Mouse (Mus musculus): ENCODE measurements at regions not wholly inside any gene's neighbourhood (a gene's known extent, or its start where the extent isn't known, plus 50 kb on each side); places are given as distances from the start of the nearest gene placed in this dataset.

- 89% methylated on average over 7 of the region's 7 CpGs for WGBS
- Histone ChIP-seq H3K4me1 (ENCODE audit: control insufficient read depth, insufficient read depth, low read length) (no peaks in the 10 kb centered on the region), H3K9ac (ENCODE audit: low read depth, low read length, severe bottlenecking) (no peak overlapping the region), H3K27ac (replicated peaks; ENCODE audit: low read depth, low read length) (no peak overlapping the region), H3K27me3 (ENCODE audit: control insufficient read depth, insufficient read depth, low read length) (no peaks in the 10 kb centered on the region), H3K4me3 (replicated peaks; ENCODE audit: low read length) (no peak overlapping the region), H3K9me3 (ENCODE audit: control insufficient read depth, low read length) (no peaks in the 10 kb centered on the region), H3K36me3 (ENCODE audit: control insufficient read depth, insufficient read depth, low read length) (no peaks in the 10 kb centered on the region), H3K4me2 (replicated peaks; ENCODE audit: low read depth, low read length, severe bottlenecking) (no peak overlapping the region)
- ATAC-seq (ENCODE audit: low FRiP score, low read depth) (no peak), DNase-seq (ENCODE audit: low spot score) (no peak)
- no peak for TF ChIP-seq POLR2A (IDR thresholded peaks at IDR 0.05; ENCODE audit: borderline replicate concordance, extremely low read depth, insufficient read depth, insufficient read length)
Measured at GRCm38 (mm10) chr8:115626396-115627136, 81.0 kb downstream of the Maf start.

GRCm38 (mm10) chr8:115625072-115625471 lies 82.5 kb downstream of the Maf start:
- 80% methylated on average over 1 of the region's 1 CpGs for WGBS
- DNase-seq (ENCODE audit: low spot score) (no peak), ATAC-seq (ENCODE audit: low FRiP score, low read depth) (no peak)

GRCm38 (mm10) chr8:115618049-115618760 lies 89.4 kb downstream of the Maf start:
- Histone ChIP-seq H3K9ac (ENCODE audit: low read depth, low read length, severe bottlenecking) (no peak overlapping the region), H3K4me2 (replicated peaks; ENCODE audit: low read depth, low read length, severe bottlenecking) (no peak overlapping the region), H3K27ac (replicated peaks; ENCODE audit: low read depth, low read length) (no peak overlapping the region), H3K27me3 (ENCODE audit: control insufficient read depth, insufficient read depth, low read length) (no peaks in the 10 kb centered on the region), H3K4me3 (replicated peaks; ENCODE audit: low read length) (no peak overlapping the region), H3K36me3 (ENCODE audit: control insufficient read depth, insufficient read depth, low read length) (no peaks in the 10 kb centered on the region), H3K9me3 (ENCODE audit: control insufficient read depth, low read length) (no peaks in the 10 kb centered on the region), H3K4me1 (ENCODE audit: control insufficient read depth, insufficient read depth, low read length) (no peaks in the 10 kb centered on the region)
- no peak for ATAC-seq (ENCODE audit: low FRiP score, low read depth)
- TF ChIP-seq POLR2A (IDR thresholded peaks at IDR 0.05; ENCODE audit: borderline replicate concordance, extremely low read depth, insufficient read depth, insufficient read length), result no peak
- DNase-seq (ENCODE audit: low spot score), result no peak
- WGBS, result 80% methylated on average over 13 of the region's 13 CpGs

More at GRCm38 (mm10) chr8:115625072-115625471, 82.5 kb downstream of the Maf start:
- Histone ChIP-seq H3K27me3 (ENCODE audit: control insufficient read depth, insufficient read depth, low read length) (no peaks in the 10 kb centered on the region), H3K4me2 (replicated peaks; ENCODE audit: low read depth, low read length, severe bottlenecking) (no peak overlapping the region), H3K4me3 (replicated peaks; ENCODE audit: low read length) (no peak overlapping the region), H3K27ac (replicated peaks; ENCODE audit: low read depth, low read length) (no peak overlapping the region), H3K9me3 (ENCODE audit: control insufficient read depth, low read length) (no peaks in the 10 kb centered on the region), H3K36me3 (ENCODE audit: control insufficient read depth, insufficient read depth, low read length) (no peaks in the 10 kb centered on the region), H3K9ac (ENCODE audit: low read depth, low read length, severe bottlenecking) (no peak overlapping the region), H3K4me1 (ENCODE audit: control insufficient read depth, insufficient read depth, low read length) (no peaks in the 10 kb centered on the region)
- no peak for TF ChIP-seq POLR2A (IDR thresholded peaks at IDR 0.05; ENCODE audit: borderline replicate concordance, extremely low read depth, insufficient read depth, insufficient read length)

- TF ChIP-seq POLR2A (IDR thresholded peaks at IDR 0.05; ENCODE audit: borderline replicate concordance, extremely low read depth, insufficient read depth, insufficient read length), result no peak
- H3K4me2 ChIP-seq (replicated peaks; ENCODE audit: low read depth, low read length, severe bottlenecking), result no peak overlapping the region
- H3K36me3 ChIP-seq (ENCODE audit: control insufficient read depth, insufficient read depth, low read length), result no peaks in the 10 kb centered on the region
- no peak overlapping the region for H3K9ac ChIP-seq (ENCODE audit: low read depth, low read length, severe bottlenecking)
- DNase-seq (ENCODE audit: low spot score), result no peak
- WGBS, result 86% methylated on average over 9 of the region's 9 CpGs
- no peak for ATAC-seq (ENCODE audit: low FRiP score, low read depth)
- no peaks in the 10 kb centered on the region for H3K27me3 ChIP-seq (ENCODE audit: control insufficient read depth, insufficient read depth, low read length)
- no peaks in the 10 kb centered on the region for H3K4me1 ChIP-seq (ENCODE audit: control insufficient read depth, insufficient read depth, low read length)
- H3K4me3 ChIP-seq (replicated peaks; ENCODE audit: low read length), result no peak overlapping the region
- no peak overlapping the region for H3K27ac ChIP-seq (replicated peaks; ENCODE audit: low read depth, low read length)
- H3K9me3 ChIP-seq (ENCODE audit: control insufficient read depth, low read length), result no peaks in the 10 kb centered on the region
Measured at GRCm38 (mm10) chr8:115616871-115617605, 90.6 kb downstream of the Maf start.

GRCm38 (mm10) chr8:115613946-115614584 lies 93.5 kb downstream of the Maf start:
- Histone ChIP-seq H3K27me3 (ENCODE audit: control insufficient read depth, insufficient read depth, low read length) (no peaks in the 10 kb centered on the region), H3K4me3 (replicated peaks; ENCODE audit: low read length) (no peak overlapping the region), H3K4me1 (ENCODE audit: control insufficient read depth, insufficient read depth, low read length) (no peaks in the 10 kb centered on the region), H3K9me3 (ENCODE audit: control insufficient read depth, low read length) (no peaks in the 10 kb centered on the region), H3K36me3 (ENCODE audit: control insufficient read depth, insufficient read depth, low read length) (no peaks in the 10 kb centered on the region), H3K4me2 (replicated peaks; ENCODE audit: low read depth, low read length, severe bottlenecking) (no peak overlapping the region), H3K9ac (ENCODE audit: low read depth, low read length, severe bottlenecking) (no peak overlapping the region), H3K27ac (replicated peaks; ENCODE audit: low read depth, low read length) (no peak overlapping the region)
- ATAC-seq (ENCODE audit: low FRiP score, low read depth) (no peak), DNase-seq (ENCODE audit: low spot score) (no peak)
- WGBS, result 73% methylated on average over 5 of the region's 5 CpGs
- no peak for TF ChIP-seq POLR2A (IDR thresholded peaks at IDR 0.05; ENCODE audit: borderline replicate concordance, extremely low read depth, insufficient read depth, insufficient read length)

Measured in limb, embryonic 14.5 days (tissue).